Mouse (Mus musculus) MEL (cell line): Measurements from ENCODE around the gene Rabep1. TPM values are rescaled to one million over a fixed set of nuclear protein-coding genes. Genes with fewer than 3 reads are reported as not detected.

Experiments used
- DNase-seq: peaks from one replicate; pipeline ENCODE4 v3.0.0; 2011; ENCODE audit warnings: low read depth, low spot score
- H3K27ac ChIP-seq: 2 replicates; pipeline ENCODE4 v1.5.1; 2012; ENCODE audit warnings: low read depth, mild to moderate bottlenecking, control low read depth, low read length, moderate library complexity; ENCODE audit not compliant: control insufficient read depth
- H3K27me3 ChIP-seq, 2 experiments: fragments of 150-350 bp in 1 of 2; sonication (generic) in 1 of 2; 2 replicates each; pipeline ENCODE4 v1.6.1; 2012; ENCODE audit warnings: low read length in 2 of 2, mild to moderate bottlenecking in 2 of 2, improper control_type of control experiment in 1 of 2, moderate library complexity in 1 of 2; ENCODE audit not compliant: insufficient read depth in 2 of 2, control insufficient read depth in 1 of 2
- H3K36me3 ChIP-seq, 2 experiments: 2 replicates each; pipeline ENCODE4 v1.6.1; 2012 to 2014; ENCODE audit warnings: low read length in 2 of 2, improper control_type of control experiment in 1 of 2, inconsistent platforms in 1 of 2, mild to moderate bottlenecking in 1 of 2; ENCODE audit not compliant: insufficient read depth in 2 of 2, control insufficient read depth in 1 of 2
- H3K4me1 ChIP-seq, 2 experiments: fragments of 150-350 bp in 1 of 2; sonication (generic) in 1 of 2; 2 replicates each; pipeline ENCODE4 v1.6.1; 2012; ENCODE audit warnings: low read length in 2 of 2, improper control_type of control experiment in 1 of 2, mild to moderate bottlenecking in 1 of 2; ENCODE audit not compliant: insufficient read depth in 2 of 2, control insufficient read depth in 1 of 2
- H3K4me3 ChIP-seq, 2 experiments: fragments of 150-350 bp in 1 of 2; sonication (generic) in 1 of 2; 2 replicates each; pipeline ENCODE4 v1.5.1; 2012; ENCODE audit warnings: low read depth in 2 of 2, low read length in 2 of 2, mild to moderate bottlenecking in 2 of 2, moderate library complexity in 2 of 2, control low read depth in 1 of 2, improper control_type of control experiment in 1 of 2; ENCODE audit not compliant: control insufficient read depth in 1 of 2, insufficient read depth in 1 of 2
- H3K79me2 ChIP-seq: 2 replicates; pipeline ENCODE4 v1.6.1; 2012; ENCODE audit warnings: mild to moderate bottlenecking, low read length, moderate library complexity; ENCODE audit not compliant: control insufficient read depth, poor library complexity, insufficient read depth
- H3K9ac ChIP-seq: 2 replicates; pipeline ENCODE4 v1.6.1; 2012; ENCODE audit warnings: low read depth, mild to moderate bottlenecking, control low read depth, low read length, moderate library complexity; ENCODE audit not compliant: control insufficient read depth, poor library complexity, severe bottlenecking
- H3K9me3 ChIP-seq: fragments of 150-350 bp; sonication (generic); replicated peaks from 2 replicates; pipeline ENCODE4 v1.6.1; 2012; ENCODE audit warnings: mild to moderate bottlenecking, low read length, improper control_type of control experiment, moderate library complexity; ENCODE audit not compliant: insufficient read depth
- CHD1 ChIP-seq: IDR thresholded peaks from 2 replicates; pipeline ENCODE4 v1.6.1; 2012; ENCODE audit warnings: low read depth, mild to moderate bottlenecking, inconsistent platforms, low read length, improper control_type of control experiment
- E2F4 ChIP-seq: IDR thresholded peaks from 2 replicates; pipeline ENCODE4 v1.6.1; 2011; ENCODE audit warnings: low read depth, low read length, improper control_type of control experiment, borderline replicate concordance
- ELF1 ChIP-seq: IDR thresholded peaks from 2 replicates; pipeline ENCODE4 v1.6.1; 2014; ENCODE audit warnings: low read depth, mild to moderate bottlenecking, inconsistent platforms, low read length, improper control_type of control experiment, moderate library complexity
- EP300 ChIP-seq, 2 experiments: IDR thresholded peaks; 2 replicates each; pipeline ENCODE4 v1.6.1; 2011; ENCODE audit warnings: improper control_type of control experiment in 2 of 2, low read length in 2 of 2, low read depth in 1 of 2, mild to moderate bottlenecking in 1 of 2
- JUND ChIP-seq: IDR thresholded peaks from 2 replicates; pipeline ENCODE4 v1.6.1; 2011; ENCODE audit warnings: low read depth, mild to moderate bottlenecking, improper control_type of control experiment, low read length
- KAT2A ChIP-seq: conservative IDR thresholded peaks from 2 replicates; pipeline ENCODE4 v1.6.1; 2012; ENCODE audit warnings: low read depth, low read length, improper control_type of control experiment, inconsistent platforms
- MAFK ChIP-seq: IDR thresholded peaks from 2 replicates; pipeline ENCODE4 v1.6.1; 2011; ENCODE audit warnings: low read depth, mild to moderate bottlenecking, low read length, improper control_type of control experiment, borderline replicate concordance
- MAX ChIP-seq: IDR thresholded peaks from 2 replicates; pipeline ENCODE4 v1.6.1; 2011; ENCODE audit warnings: low read length, improper control_type of control experiment
- RCOR1 ChIP-seq: IDR thresholded peaks from 2 replicates; pipeline ENCODE4 v1.6.1; 2012; ENCODE audit warnings: low read depth, mild to moderate bottlenecking, inconsistent platforms, low read length, improper control_type of control experiment
- SMC3 ChIP-seq: IDR thresholded peaks from 2 replicates; pipeline ENCODE4 v1.6.1; 2011; ENCODE audit warnings: low read depth, low read length, improper control_type of control experiment
- TCF12 ChIP-seq: IDR thresholded peaks from 2 replicates; pipeline ENCODE4 v1.6.1; 2014; ENCODE audit warnings: low read depth, mild to moderate bottlenecking, inconsistent platforms, low read length, improper control_type of control experiment, moderate library complexity
- USF1 ChIP-seq: IDR thresholded peaks from 2 replicates; pipeline ENCODE4 v1.6.1; 2014; ENCODE audit warnings: low read depth, mild to moderate bottlenecking, inconsistent platforms, low read length, improper control_type of control experiment, moderate library complexity
- USF2 ChIP-seq, 2 experiments: IDR thresholded peaks; 2 replicates each; pipeline ENCODE4 v1.6.1; 2011 to 2012; ENCODE audit warnings: improper control_type of control experiment in 2 of 2, low read length in 2 of 2, borderline replicate concordance in 1 of 2, inconsistent platforms in 1 of 2, low read depth in 1 of 2, mild to moderate bottlenecking in 1 of 2; ENCODE audit not compliant: insufficient read depth in 1 of 2
- ZKSCAN1 ChIP-seq: IDR thresholded peaks from 2 replicates; pipeline ENCODE4 v1.6.1; 2012; ENCODE audit warnings: low read depth, mild to moderate bottlenecking, inconsistent platforms, low read length, improper control_type of control experiment, moderate library complexity
- ZMIZ1 ChIP-seq: IDR thresholded peaks from 2 replicates; pipeline ENCODE4 v1.6.1; 2012; ENCODE audit warnings: low read depth, mild to moderate bottlenecking, inconsistent platforms, low read length, improper control_type of control experiment, moderate library complexity
- ZNF384 ChIP-seq: IDR thresholded peaks from 2 replicates; pipeline ENCODE4 v1.6.1; 2012; ENCODE audit warnings: low read depth, mild to moderate bottlenecking, inconsistent platforms, low read length, improper control_type of control experiment
- polyA plus RNA-seq, 2 experiments: library from polyadenylated mRNA; stranded (reverse) in 1 of 2; unstranded in 1 of 2; fragments of >175 nt in 1 of 2; fragments of >200 nt in 1 of 2; gene quantifications; 2 replicates each; pipeline versions ENCODE4 v1.2.1 to v1.2.4; 2012; ENCODE audit warnings: low replicate concordance in 2 of 2, low read depth in 1 of 2; ENCODE audit not compliant: insufficient read length in 2 of 2, insufficient read depth in 1 of 2, missing spikeins in 1 of 2
- total RNA-seq: library from RNA; depleted of rRNA; stranded (reverse); fragments of 300-350 nt; gene quantifications from 2 replicates; pipeline ENCODE4 v1.2.3, GENCODE M21; 2012

Gene Rabep1
- total and polyA plus RNA-seq, 3 experiments = 24.2 to 72.2 (median 34.3) TPM

- no peaks in the 10 kb centered on the region for H3K27me3 ChIP-seq
- H3K9ac ChIP-seq = no peak overlapping the region
- H3K27ac ChIP-seq = no peak overlapping the region
- no peak overlapping the region for H3K4me3 ChIP-seq
- H3K4me1 ChIP-seq = peaks cover 4 to 6% of the 10 kb centered on the region in 2 experiments; a peak in 2 of 4 replicates
- peaks cover 3 to 27% of the 10 kb centered on the region in 2 experiments; a peak in 3 of 4 replicates for H3K36me3 ChIP-seq
- H3K79me2 ChIP-seq = no peaks in the 10 kb centered on the region
- TF ChIP-seq USF2 (IDR thresholded peaks at IDR 0.05; ENCODE audit: borderline replicate concordance in 1 of 2, insufficient read depth in 1 of 2, low read depth in 1 of 2, low read length in 2 of 2) (no peak), TCF12 (no peak), ZNF384 (no peak), MAX (no peak), SMC3 (no peak), KAT2A (no peak), ELF1 (no peak), CHD1 (no peak), E2F4 (no peak), RCOR1 (no peak)
- no peaks in the 10 kb centered on the region for H3K9me3 ChIP-seq
- peak; percentile 43 for DNase-seq
Observed at GRCm38 (mm10) chr11:70906681-70907080, 62.1 kb downstream of the Rabep1 start.

GRCm38 (mm10) chr11:70911323-70911722, 66.7 kb downstream of the Rabep1 start:
- H3K4me3 ChIP-seq = no peak overlapping the region
- H3K79me2 ChIP-seq = no peaks in the 10 kb centered on the region
- H3K27me3 ChIP-seq = no peaks in the 10 kb centered on the region
- peak overlapping the region; percentile 13; the same call in 1 of the 2 replicates for H3K27ac ChIP-seq
- no peaks in the 10 kb centered on the region for H3K9me3 ChIP-seq
- TF ChIP-seq JUND (no peak), MAFK (no peak), USF1 (no peak), ZMIZ1 (no peak)
- peaks cover 9 to 47% of the 10 kb centered on the region in 2 experiments; a peak in 3 of 4 replicates for H3K36me3 ChIP-seq
- no peak overlapping the region; the same call in 1 of the 2 replicates for H3K9ac ChIP-seq
- no peak for DNase-seq
- peaks cover 4 to 18% of the 10 kb centered on the region in 2 experiments; a peak in 2 of 4 replicates for H3K4me1 ChIP-seq

DNA sequence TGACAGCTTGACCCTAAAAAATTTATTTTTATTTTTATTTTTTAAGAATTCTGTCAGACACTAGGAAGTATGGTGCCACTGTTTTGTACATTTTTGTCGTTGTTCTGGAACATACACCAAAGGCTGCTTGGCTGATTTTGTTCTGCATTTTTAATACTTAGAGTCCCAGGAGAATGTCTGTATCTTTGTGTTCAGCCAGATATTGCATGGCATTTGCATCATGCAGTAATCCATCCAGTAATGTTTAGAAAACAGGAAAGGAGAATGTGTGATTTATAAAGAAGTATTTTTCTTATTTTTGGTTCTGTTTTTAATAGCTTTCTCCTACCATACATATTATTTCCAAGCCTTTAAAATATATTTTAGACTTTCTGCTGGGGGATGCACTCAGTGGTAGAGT, 67.3 kb downstream of the Rabep1 start:
- H3K36me3 ChIP-seq = peaks cover 9 to 47% of the 10 kb centered on the region in 2 experiments; a peak in 3 of 4 replicates
- peak; percentile 30 for DNase-seq
- TF ChIP-seq KAT2A (peak; percentile 51; the same call in 1 of the 2 replicates), ZKSCAN1 (no peak), EP300 (IDR thresholded peaks at IDR 0.05; ENCODE audit: low read depth in 1 of 2, low read length in 2 of 2) (peak in 1 of 2 experiments; percentile 32; a peak in 1 of 4 replicates)
- peak overlapping the region; percentile 54; the same call in 1 of the 2 replicates for H3K27ac ChIP-seq
- H3K9ac ChIP-seq = no peak overlapping the region
- no peak overlapping the region for H3K4me3 ChIP-seq
- no peaks in the 10 kb centered on the region for H3K79me2 ChIP-seq
- no peaks in the 10 kb centered on the region for H3K27me3 ChIP-seq
- H3K4me1 ChIP-seq = peaks cover 4 to 18% of the 10 kb centered on the region in 2 experiments; a peak in 2 of 4 replicates
- no peaks in the 10 kb centered on the region for H3K9me3 ChIP-seq
